Mouse (Mus musculus): ENCODE data around the gene Mfsd4b1.
A peak's percentile ranks its signal among the peaks of the same experiment; 100 is the strongest.

Mfsd4b1 gene

GRCm38 (mm10) chr10:40024554-40025428 lies at the start of gene Mfsd4b1:
Mfsd4b1 (minus strand) TSS chr10:40025268.
- peak; percentile 84 for DNase-seq

GRCm38 (mm10) chr10:40073608-40074007 lies 48.5 kb upstream of the Mfsd4b1 start:
- no peak for DNase-seq

GRCm38 (mm10) chr10:40070684-40071083 lies 45.6 kb upstream of the Mfsd4b1 start:
- DNase-seq = no peak

- no peak for DNase-seq
Measured at GRCm38 (mm10) chr10:40069270-40069669, 44.2 kb upstream of the Mfsd4b1 start.

- no peak for DNase-seq
Measured at GRCm38 (mm10) chr10:40068595-40068994, 43.5 kb upstream of the Mfsd4b1 start.

GRCm38 (mm10) chr10:40067529-40067928 lies 42.5 kb upstream of the Mfsd4b1 start:
- no peak for DNase-seq

- no peak for DNase-seq
Measured at GRCm38 (mm10) chr10:40067071-40067470, 42.0 kb upstream of the Mfsd4b1 start.

- no peak for DNase-seq
Measured at GRCm38 (mm10) chr10:40065357-40065756, 40.3 kb upstream of the Mfsd4b1 start.

GRCm38 (mm10) chr10:40063291-40063890 lies 38.3 kb upstream of the Mfsd4b1 start:
- no peak for DNase-seq

- DNase-seq = no peak
Measured at GRCm38 (mm10) chr10:40062812-40063211, 37.7 kb upstream of the Mfsd4b1 start.

GRCm38 (mm10) chr10:40061926-40062325 lies 36.9 kb upstream of the Mfsd4b1 start:
- DNase-seq = no peak

- no peak for DNase-seq
Measured at GRCm38 (mm10) chr10:40058786-40059120, 33.7 kb upstream of the Mfsd4b1 start.

- no peak for DNase-seq
Measured at GRCm38 (mm10) chr10:40058062-40058785, 33.2 kb upstream of the Mfsd4b1 start.

- DNase-seq = no peak
Measured at GRCm38 (mm10) chr10:40057615-40058014, 32.5 kb upstream of the Mfsd4b1 start.

GRCm38 (mm10) chr10:40054455-40054854 lies 29.4 kb upstream of the Mfsd4b1 start:
- DNase-seq = no peak

GRCm38 (mm10) chr10:40053896-40054295 lies 28.8 kb upstream of the Mfsd4b1 start:
- no peak for DNase-seq

GRCm38 (mm10) chr10:40053257-40053895 lies 28.3 kb upstream of the Mfsd4b1 start:
- peak; percentile 35 for DNase-seq

- DNase-seq = no peak
Measured at GRCm38 (mm10) chr10:40051997-40052396, 26.9 kb upstream of the Mfsd4b1 start.

GRCm38 (mm10) chr10:40050763-40051162 lies 25.7 kb upstream of the Mfsd4b1 start:
- DNase-seq = no peak

GRCm38 (mm10) chr10:40041339-40041738 lies 16.3 kb upstream of the Mfsd4b1 start:
- no peak for DNase-seq

GRCm38 (mm10) chr10:40036686-40037560 lies 11.9 kb upstream of the Mfsd4b1 start:
- no peak for DNase-seq

GRCm38 (mm10) chr10:40034956-40035355 lies 9.9 kb upstream of the Mfsd4b1 start:
- DNase-seq = no peak

Data from cerebellum, adult 8-10 months (tissue).